Mouse (Mus musculus) heart, embryonic 13.5 days (tissue): Measurements from ENCODE around the gene Gm17334. TPM values are rescaled to one million over a fixed set of nuclear protein-coding genes. Genes with fewer than 3 reads are reported as not detected.

ENCODE experiments used
- ATAC-seq: fragments of 200-750 bp; cut with Nextera tagmentation; 2 replicates; pipeline ENCODE4 v1.8.0; 2017; ENCODE audit warnings: moderate TSS enrichment; ENCODE audit not compliant: insufficient number of reproducible peaks, low FRiP score, low TSS enrichment; ENCODE audit errors: extremely low read depth
- H3K27ac ChIP-seq: fragments of 300-500 bp; sonication (generic); replicated peaks from 2 replicates; pipeline ENCODE4 v1.5.1; 2015; ENCODE audit warnings: moderate library complexity, mild to moderate bottlenecking, inconsistent platforms
- H3K27me3 ChIP-seq: fragments of 300-500 bp; sonication (generic); replicated peaks from 2 replicates; pipeline ENCODE4 v1.6.1; 2015; ENCODE audit warnings: mild to moderate bottlenecking, inconsistent platforms
- H3K36me3 ChIP-seq: fragments of 300-500 bp; sonication (generic); 2 replicates; pipeline ENCODE4 v1.6.1; 2015; ENCODE audit warnings: mild to moderate bottlenecking, inconsistent platforms
- H3K4me1 ChIP-seq: fragments of 300-500 bp; sonication (generic); 2 replicates; pipeline ENCODE4 v1.6.1; 2015; ENCODE audit warnings: inconsistent platforms
- H3K4me2 ChIP-seq: fragments of 300-500 bp; sonication (generic); 2 replicates; pipeline ENCODE4 v1.6.1; 2015; ENCODE audit warnings: inconsistent platforms, mild to moderate bottlenecking, moderate library complexity
- H3K4me3 ChIP-seq: fragments of 300-500 bp; sonication (generic); 2 replicates; pipeline ENCODE4 v1.5.1; 2015; ENCODE audit warnings: moderate library complexity, mild to moderate bottlenecking, inconsistent platforms
- H3K9ac ChIP-seq: fragments of 300-500 bp; sonication (generic); 2 replicates; pipeline ENCODE4 v1.6.1; 2015; ENCODE audit warnings: inconsistent platforms, mild to moderate bottlenecking, moderate library complexity
- H3K9me3 ChIP-seq: fragments of 300-500 bp; sonication (generic); 2 replicates; pipeline ENCODE4 v1.6.1; 2016; ENCODE audit warnings: inconsistent platforms
- WGBS: fragments of 180-500 bp; shearing (Covaris S2); methylation state at CpG from one replicate; pipeline ENCODE4 v1.1.7; 2015; ENCODE audit warnings: mixed read lengths; 5-methylcytosine and 5-hydroxymethylcytosine counted together
- polyA plus RNA-seq: library from polyadenylated mRNA; unstranded; fragments of >200 nt; fragmentation: Nextera tagmentation; extraction: Ambion mirVana; gene quantifications from 2 replicates; pipeline ENCODE4 v1.2.1, GENCODE M21; 2015

Gene Gm17334
- polyA plus RNA-seq, 1 experiment from 2014 or later, result 0.21 TPM

- Histone ChIP-seq H3K36me3 (peaks cover 23% of the 10 kb centered on the region), H3K9ac (no peak overlapping the region), H3K27me3 (no peaks in the 10 kb centered on the region), H3K4me2 (no peak overlapping the region), H3K9me3 (no peaks in the 10 kb centered on the region), H3K27ac (no peak overlapping the region), H3K4me1 (peaks cover 11% of the 10 kb centered on the region), H3K4me3 (no peak overlapping the region)
- WGBS, result 81% methylated on average over 7 of the region's 7 CpGs
- no peak for ATAC-seq
These were observed 9.0 kb upstream of the Gm17334 start for GRCm38 (mm10) chr11:53781964-53782363.

- Histone ChIP-seq H3K27ac (no peak overlapping the region), H3K4me2 (no peak overlapping the region), H3K4me1 (peaks cover 11% of the 10 kb centered on the region), H3K9me3 (no peaks in the 10 kb centered on the region), H3K9ac (no peak overlapping the region), H3K27me3 (no peaks in the 10 kb centered on the region), H3K4me3 (no peak overlapping the region), H3K36me3 (peaks cover 29% of the 10 kb centered on the region)
- 84% methylated on average over 4 of the region's 4 CpGs for WGBS
- ATAC-seq, result no peak
These were observed 8.3 kb upstream of the Gm17334 start for GRCm38 (mm10) chr11:53781201-53781775.

GRCm38 (mm10) chr11:53780262-53780661 is 7.3 kb upstream of the Gm17334 start:
- WGBS, result 44% methylated on average over 3 of the region's 3 CpGs
- Histone ChIP-seq H3K27ac (no peak overlapping the region), H3K27me3 (no peaks in the 10 kb centered on the region), H3K4me3 (no peak overlapping the region), H3K9me3 (no peaks in the 10 kb centered on the region), H3K36me3 (peaks cover 40% of the 10 kb centered on the region), H3K4me1 (peaks cover 7% of the 10 kb centered on the region), H3K4me2 (no peak overlapping the region), H3K9ac (no peak overlapping the region)
- ATAC-seq, result no peak

DNA sequence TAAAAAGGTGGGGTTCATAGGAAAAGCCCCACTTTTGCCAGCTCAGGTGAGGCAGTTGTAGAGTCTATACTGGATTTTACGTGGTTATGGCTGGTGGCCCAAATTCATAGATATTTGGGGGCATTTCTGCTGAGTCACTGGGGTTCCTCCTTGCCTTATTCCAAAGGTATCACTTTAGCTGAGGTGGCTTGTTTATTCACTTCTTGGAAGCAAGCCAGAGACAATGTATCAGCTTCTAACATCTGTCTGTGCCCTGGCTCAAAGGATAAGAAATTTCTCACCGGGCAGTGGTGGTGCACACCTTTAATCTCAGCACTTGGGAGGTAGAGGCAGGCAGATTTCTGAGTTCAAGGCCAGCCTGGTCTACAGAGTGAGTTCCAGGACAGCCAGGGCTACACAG is 6.8 kb upstream of the Gm17334 start:
- 66% methylated on average over 2 of the region's 2 CpGs for WGBS
- H3K9me3 ChIP-seq, result no peaks in the 10 kb centered on the region

GRCm38 (mm10) chr11:53778455-53778854 is 5.5 kb upstream of the Gm17334 start:
- Histone ChIP-seq H3K4me3 (no peak overlapping the region), H3K4me1 (peaks cover 7% of the 10 kb centered on the region), H3K36me3 (peaks cover 58% of the 10 kb centered on the region), H3K27me3 (no peaks in the 10 kb centered on the region), H3K9ac (no peak overlapping the region), H3K9me3 (no peaks in the 10 kb centered on the region), H3K27ac (no peak overlapping the region), H3K4me2 (no peak overlapping the region)
- no peak for ATAC-seq
- WGBS, result 59% methylated on average over 5 of the region's 5 CpGs

More for the DNA sequence above, 6.8 kb upstream of the Gm17334 start:
- Histone ChIP-seq H3K4me3 (no peak overlapping the region), H3K4me1 (peaks cover 7% of the 10 kb centered on the region), H3K4me2 (no peak overlapping the region), H3K36me3 (peaks cover 44% of the 10 kb centered on the region), H3K9ac (no peak overlapping the region), H3K27ac (no peak overlapping the region), H3K27me3 (no peaks in the 10 kb centered on the region)
- ATAC-seq, result no peak

- WGBS, result 68% methylated on average over 5 of the region's 5 CpGs
- Histone ChIP-seq H3K4me2 (no peak overlapping the region), H3K36me3 (peaks cover 62% of the 10 kb centered on the region), H3K9ac (no peak overlapping the region), H3K9me3 (no peaks in the 10 kb centered on the region), H3K27ac (no peak overlapping the region), H3K27me3 (no peaks in the 10 kb centered on the region), H3K4me1 (peaks cover 7% of the 10 kb centered on the region), H3K4me3 (no peak overlapping the region)
- ATAC-seq, result no peak
These were observed 4.7 kb upstream of the Gm17334 start for GRCm38 (mm10) chr11:53777736-53778135.

DNA sequence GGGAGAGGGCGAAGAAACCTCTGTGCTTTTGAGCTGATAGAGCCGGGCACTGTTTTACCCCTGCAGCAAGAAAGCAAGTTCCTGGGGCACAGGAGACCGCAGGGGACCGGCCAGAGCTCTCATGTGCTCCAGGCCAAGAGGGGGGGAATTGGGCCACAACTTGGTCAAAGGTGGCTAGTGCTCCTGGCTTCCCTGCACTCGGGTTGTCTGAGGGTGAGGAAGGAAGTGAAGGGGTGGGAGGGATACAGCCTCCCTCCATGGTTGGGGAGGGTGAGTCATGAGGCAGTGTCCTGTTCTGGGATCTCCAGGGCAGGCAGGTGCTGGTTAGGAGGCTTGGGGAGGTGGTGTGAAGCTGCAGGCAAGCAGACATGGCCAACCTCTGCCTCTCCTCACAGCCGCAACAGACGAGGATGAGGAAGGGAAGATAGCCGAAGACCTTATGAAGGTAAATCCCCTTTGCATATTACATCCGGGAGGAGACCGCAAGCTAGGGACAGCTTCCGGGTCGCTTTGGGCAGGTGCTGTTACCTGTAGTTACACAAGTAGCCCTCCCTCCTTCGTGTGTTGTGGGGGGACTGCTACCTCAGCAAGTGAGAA is 1.8 kb upstream of the Gm17334 start:
- 74% methylated on average over 13 of the region's 13 CpGs for WGBS
- no peak overlapping the region for H3K4me3 ChIP-seq
- ATAC-seq, result no peak

DNA sequence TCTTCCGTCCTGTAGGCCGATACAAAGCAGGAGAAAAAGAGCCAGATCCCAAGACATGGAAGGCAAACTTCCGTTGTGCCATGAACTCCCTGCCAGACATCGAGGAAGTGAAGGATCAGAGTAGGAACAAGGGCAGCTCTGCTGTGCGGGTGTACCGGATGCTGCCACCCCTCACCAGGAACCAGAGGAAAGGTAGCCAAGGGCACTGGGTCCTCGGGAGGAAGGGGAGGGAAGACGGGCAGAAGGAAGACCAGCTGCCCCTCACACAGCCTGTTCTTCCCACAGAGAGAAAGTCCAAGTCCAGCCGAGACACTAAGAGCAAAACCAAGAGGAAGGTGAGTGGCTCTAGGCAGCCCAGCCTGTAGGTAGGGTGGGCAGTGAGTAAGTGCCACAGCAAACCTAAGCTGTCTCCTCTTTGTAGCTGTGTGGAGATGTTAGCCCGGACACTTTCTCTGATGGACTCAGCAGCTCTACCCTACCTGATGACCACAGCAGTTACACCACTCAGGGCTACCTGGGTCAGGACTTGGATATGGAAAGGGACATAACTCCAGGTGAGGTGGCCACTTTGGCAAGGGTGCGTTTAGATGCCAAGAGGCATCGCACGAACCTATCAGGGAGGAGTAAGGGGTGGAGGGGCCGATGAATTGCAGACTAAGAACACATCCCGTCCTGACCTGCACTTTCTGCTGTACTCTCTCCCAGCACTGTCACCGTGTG is 814 bp upstream of the Gm17334 start:
- Histone ChIP-seq H3K27me3 (peaks cover 4% of the 10 kb centered on the region; the same call in 1 of the 2 replicates), H3K4me1 (peaks cover 17% of the 10 kb centered on the region), H3K4me3 (no peak overlapping the region), H3K4me2 (no peak overlapping the region), H3K27ac (no peak overlapping the region), H3K9me3 (no peaks in the 10 kb centered on the region), H3K36me3 (peaks cover 58% of the 10 kb centered on the region), H3K9ac (no peak overlapping the region)
- 84% methylated on average over 16 of the region's 16 CpGs for WGBS
- no peak for ATAC-seq

More for the DNA sequence above, 1.8 kb upstream of the Gm17334 start:
- H3K36me3 ChIP-seq, result peaks cover 62% of the 10 kb centered on the region
- H3K9ac ChIP-seq, result no peak overlapping the region
- no peaks in the 10 kb centered on the region for H3K9me3 ChIP-seq
- no peak overlapping the region for H3K27ac ChIP-seq
- no peak overlapping the region for H3K4me2 ChIP-seq
- no peaks in the 10 kb centered on the region for H3K27me3 ChIP-seq
- H3K4me1 ChIP-seq, result peaks cover 10% of the 10 kb centered on the region

GRCm38 (mm10) chr11:53772536-53772935 is 451 bp downstream of the Gm17334 start:
- Histone ChIP-seq H3K27ac (no peak overlapping the region), H3K4me2 (no peak overlapping the region), H3K9me3 (no peaks in the 10 kb centered on the region), H3K27me3 (peaks cover 10% of the 10 kb centered on the region; the same call in 1 of the 2 replicates), H3K36me3 (peaks cover 45% of the 10 kb centered on the region), H3K4me1 (peaks cover 17% of the 10 kb centered on the region), H3K4me3 (no peak overlapping the region), H3K9ac (no peak overlapping the region)
- 78% methylated on average over 9 of the region's 9 CpGs for WGBS
- ATAC-seq, result no peak

GRCm38 (mm10) chr11:53771001-53771744 is 1.8 kb downstream of the Gm17334 start:
- peak overlapping the region; percentile 88 for H3K4me2 ChIP-seq
- peak overlapping the region; percentile 84 for H3K4me3 ChIP-seq
- H3K27ac ChIP-seq, result no peak overlapping the region
- ATAC-seq, result no peak
- H3K9ac ChIP-seq, result peak overlapping the region; percentile 90
- H3K9me3 ChIP-seq, result no peaks in the 10 kb centered on the region
- 78% methylated on average over 11 of the region's 11 CpGs for WGBS
- H3K4me1 ChIP-seq, result peaks cover 17% of the 10 kb centered on the region
- peaks cover 31% of the 10 kb centered on the region for H3K36me3 ChIP-seq
- H3K27me3 ChIP-seq, result peaks cover 10% of the 10 kb centered on the region; the same call in 1 of the 2 replicates

DNA sequence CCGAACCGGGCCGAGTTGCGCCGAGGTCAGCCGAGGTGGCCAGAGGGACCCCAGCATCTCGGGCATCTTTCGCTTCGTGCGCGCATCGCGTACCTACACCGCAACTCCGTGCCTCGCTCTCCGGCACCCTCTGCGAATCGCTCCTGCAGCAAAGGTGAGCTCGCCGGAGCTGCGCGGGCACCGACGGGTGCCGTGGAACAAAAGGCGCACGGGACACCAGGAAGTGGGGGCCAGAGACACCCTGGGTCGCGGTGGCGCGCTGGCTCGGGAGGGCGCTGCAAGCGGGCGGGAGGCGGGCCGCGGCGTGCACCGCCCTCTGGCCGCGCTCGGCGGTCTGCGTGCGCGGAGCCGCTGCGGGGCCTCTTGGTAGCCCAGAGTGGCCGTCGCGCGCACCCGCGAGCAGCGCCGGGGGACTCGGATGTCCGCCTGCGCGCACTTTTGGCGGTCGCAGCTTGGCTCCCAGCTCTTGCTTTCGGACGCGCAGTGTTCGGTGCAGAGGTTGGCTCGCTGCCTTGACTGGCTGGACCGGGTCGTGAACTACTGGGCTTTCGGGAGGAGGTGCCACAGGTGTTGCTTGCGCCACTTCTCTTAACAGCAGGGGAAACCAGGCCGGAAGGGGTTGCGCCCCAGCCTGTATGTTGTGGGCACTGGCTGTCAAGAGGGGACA is 2.7 kb downstream of the Gm17334 start:
- H3K27me3 ChIP-seq, result peaks cover 10% of the 10 kb centered on the region; the same call in 1 of the 2 replicates
- peak; percentile 49 for ATAC-seq
- H3K4me3 ChIP-seq, result peak overlapping the region; percentile 84
- H3K4me1 ChIP-seq, result peaks cover 17% of the 10 kb centered on the region
- H3K4me2 ChIP-seq, result peak overlapping the region; percentile 88
- no peaks in the 10 kb centered on the region for H3K9me3 ChIP-seq
- H3K36me3 ChIP-seq, result peaks cover 22% of the 10 kb centered on the region
- WGBS, result under 1% methylated on average over 67 of the region's 75 CpGs
- peak overlapping the region; percentile 90 for H3K9ac ChIP-seq
- peak overlapping the region; percentile 80 for H3K27ac ChIP-seq
